Mouse (Mus musculus): ENCODE measurements around the gene Utp20. TPM values are rescaled to one million over a fixed set of nuclear protein-coding genes. Genes with fewer than 3 reads are reported as not detected.

Gene Utp20
- polyA plus RNA-seq, 1 experiment from 2014 or later = 30.5 TPM

Other genes with a start within 250 kb of the Utp20 start
- gene Mybpc1, start 221.7 kb downstream of the Utp20 start, polyA plus RNA-seq (2014; fragmentation: Nextera tagmentation; extraction: Ambion mirVana) = 1.7 and 2.1 TPM in 2 replicates
- 0.51 and 0.62 TPM in 2 replicates for gene Spic, start 141.8 kb downstream of the Utp20 start, polyA plus RNA-seq (2014; fragmentation: Nextera tagmentation; extraction: Ambion mirVana)
- 175 and 181 TPM in 2 replicates for gene Arl1, start 95.9 kb downstream of the Utp20 start, polyA plus RNA-seq (2014; fragmentation: Nextera tagmentation; extraction: Ambion mirVana)
- gene Slc5a8, start 59.2 kb upstream of the Utp20 start, polyA plus RNA-seq (2014; fragmentation: Nextera tagmentation; extraction: Ambion mirVana) = 0.26 and 0.38 TPM in 2 replicates

Measured in intestine, embryonic 14.5 days (tissue).